Mouse (Mus musculus) right cerebral cortex, adult 18-20 months (tissue): Measurements from ENCODE around the gene Ube2q2.
"Not testable (repeated sequence)": the region's sequence is repeated elsewhere in the genome, so short reads cannot be mapped to it uniquely, and the experiment has no call there.

Experiments used
- DNase-seq: peaks from one replicate; pipeline ENCODE4 v3.0.0; 2022; ENCODE audit warnings: mixed read lengths

The Ube2q2 gene

DNA sequence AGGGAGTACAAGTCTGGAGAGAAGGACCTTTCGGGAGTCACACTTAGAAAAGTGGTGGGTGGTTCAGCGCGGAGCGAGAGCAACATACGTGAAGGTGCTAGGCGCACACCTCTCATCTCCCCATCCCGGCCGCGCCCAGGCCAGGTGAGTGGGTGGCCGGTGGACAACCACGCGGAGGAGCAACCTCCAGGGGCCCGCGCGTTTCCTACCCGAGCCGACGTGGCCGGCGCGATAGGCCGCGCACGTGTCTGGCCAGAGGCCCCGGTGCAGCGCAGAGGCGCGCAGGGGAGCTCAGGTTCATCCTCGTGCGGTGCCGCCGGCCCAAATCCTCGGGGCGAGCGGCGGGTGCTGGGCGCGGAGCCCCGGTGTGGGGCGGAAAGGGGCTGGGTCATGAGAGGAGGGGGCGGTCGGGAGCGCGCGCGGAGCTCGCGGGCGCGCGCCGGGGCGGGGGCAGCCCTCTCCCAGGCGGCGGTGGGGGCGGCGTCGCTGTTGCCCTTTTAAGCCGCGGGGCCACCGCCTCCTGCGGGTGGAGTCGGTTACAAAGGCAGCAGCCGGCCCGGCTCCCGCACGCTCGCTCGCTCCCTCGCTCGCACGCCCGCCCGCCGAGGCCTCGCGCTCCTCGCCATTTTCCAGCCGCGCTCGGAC, at the start of gene Ube2q2:
TSS of gene Ube2q2 (plus strand) at position 1 of the 645 bp plus-strand sequence.
- peak; percentile 68 for DNase-seq

DNA sequence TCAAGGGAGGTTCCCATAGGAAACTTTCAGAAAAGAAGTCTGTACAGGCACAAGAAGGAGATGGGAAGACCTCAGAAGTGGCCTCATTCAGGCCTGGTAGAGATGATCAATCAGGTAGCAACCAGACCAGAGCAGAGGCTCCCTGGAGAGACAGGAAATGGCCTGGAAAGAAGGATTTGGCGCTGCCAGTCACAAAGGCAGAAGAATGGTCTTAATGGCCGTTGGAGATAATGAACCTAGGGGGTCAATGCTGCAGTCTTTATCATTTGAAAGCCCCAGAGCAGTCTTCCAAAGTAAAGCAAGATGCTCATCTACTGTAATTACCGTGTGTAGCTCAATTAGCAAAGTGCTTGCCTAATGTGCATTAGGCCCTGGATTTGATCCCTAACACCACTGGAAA, 47.5 kb upstream of the Ube2q2 start:
- no peak for DNase-seq

DNA sequence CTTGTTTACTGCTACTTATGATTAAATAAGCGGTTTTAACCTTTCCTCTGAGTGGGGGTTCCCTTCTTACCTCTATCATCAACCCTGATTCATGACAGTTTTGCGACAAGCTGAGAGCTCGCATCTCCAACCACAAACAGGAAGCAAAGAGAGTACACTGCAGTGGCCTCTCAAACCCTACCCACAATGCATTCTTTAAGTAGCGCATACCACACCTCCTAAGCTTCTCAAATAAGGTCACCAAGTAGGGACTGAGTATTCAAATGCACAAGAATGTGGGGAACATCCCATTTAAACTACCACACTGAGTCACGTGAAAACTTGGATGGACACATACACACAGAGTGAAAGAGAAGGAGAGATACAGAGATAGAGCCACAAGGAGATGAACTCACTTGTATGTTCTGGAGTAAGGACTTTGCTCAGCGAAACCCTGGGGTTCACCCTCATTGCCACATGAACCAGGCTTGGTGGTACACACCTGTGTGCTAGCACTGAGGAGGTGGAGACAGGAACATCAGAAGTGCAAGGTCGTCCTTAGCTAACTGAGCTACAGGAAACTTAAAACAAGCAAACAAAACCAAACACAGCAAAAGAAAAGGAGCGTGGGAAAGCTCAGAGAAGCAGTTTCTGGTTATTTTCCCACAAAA, 46.3 kb upstream of the Ube2q2 start:
- DNase-seq, result no peak

DNA sequence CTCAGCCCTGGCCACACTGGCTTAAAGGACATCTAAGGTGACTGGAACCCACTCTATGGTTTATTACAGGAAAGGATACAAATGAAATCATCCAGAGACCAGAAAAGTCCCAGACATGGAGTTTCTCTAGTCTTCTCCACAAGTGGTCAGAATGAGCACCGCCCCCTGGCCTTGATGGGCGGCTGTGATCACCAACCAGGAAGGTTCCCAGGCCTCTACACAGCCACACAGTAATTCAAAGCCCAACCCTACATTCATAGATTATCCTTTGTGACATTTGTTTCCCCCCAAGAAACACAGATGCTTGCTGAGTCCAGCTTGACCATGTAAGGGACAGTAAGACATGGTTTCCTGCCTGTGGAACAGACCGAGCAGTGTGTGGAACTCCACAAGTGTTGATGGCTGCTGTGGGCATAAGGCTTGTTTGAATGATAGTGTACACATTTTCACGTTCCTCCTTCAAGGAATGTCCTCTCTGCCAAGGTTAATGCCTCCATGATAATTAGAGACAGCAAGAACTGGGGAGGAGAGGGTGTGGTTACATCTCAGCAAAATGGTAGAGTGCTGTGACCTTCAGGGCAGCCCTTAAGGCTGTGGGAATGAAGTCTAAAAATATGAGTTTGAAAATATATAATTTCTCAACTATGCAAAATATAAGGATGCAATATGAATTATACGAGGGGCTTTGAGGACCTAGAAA, 45.6 kb upstream of the Ube2q2 start:
- DNase-seq, result no peak

DNA sequence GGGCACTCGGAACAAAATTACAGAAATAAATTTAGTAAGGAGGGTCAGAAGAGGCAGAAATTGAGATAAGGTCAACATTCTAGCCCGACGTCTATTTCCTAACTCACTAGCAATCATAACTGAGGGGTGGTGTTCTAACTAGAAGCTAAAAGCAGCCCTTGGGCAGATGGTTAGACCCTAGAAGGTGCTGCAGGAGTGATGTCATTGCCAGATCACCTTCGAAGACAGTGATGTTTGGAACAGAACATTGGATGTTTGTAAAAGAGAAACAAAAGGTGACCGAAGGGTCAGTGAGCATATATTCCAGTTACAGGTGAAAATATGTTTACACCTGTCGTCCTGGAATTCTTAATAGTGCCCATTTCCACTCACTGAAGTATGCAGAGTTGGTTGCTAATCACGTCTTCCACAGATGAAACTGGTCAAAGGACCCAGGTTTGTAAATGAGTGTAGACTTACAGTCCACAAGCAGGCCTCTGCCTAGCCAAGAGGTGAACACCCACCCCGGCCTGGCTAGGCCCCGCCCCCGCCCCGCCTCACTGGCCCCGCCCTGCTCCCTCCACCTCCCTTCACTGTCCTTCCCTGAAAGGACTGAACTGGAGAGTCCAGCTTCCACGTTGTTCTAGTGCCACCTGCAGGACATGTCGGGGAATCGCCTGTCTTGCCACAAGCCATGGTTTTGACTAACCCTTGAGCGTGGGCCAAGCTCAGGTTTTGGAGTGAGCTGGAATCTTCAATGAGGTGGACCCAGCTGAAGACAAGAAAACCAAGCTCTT, 38.4 kb upstream of the Ube2q2 start:
- peak; percentile 85 for DNase-seq

DNA sequence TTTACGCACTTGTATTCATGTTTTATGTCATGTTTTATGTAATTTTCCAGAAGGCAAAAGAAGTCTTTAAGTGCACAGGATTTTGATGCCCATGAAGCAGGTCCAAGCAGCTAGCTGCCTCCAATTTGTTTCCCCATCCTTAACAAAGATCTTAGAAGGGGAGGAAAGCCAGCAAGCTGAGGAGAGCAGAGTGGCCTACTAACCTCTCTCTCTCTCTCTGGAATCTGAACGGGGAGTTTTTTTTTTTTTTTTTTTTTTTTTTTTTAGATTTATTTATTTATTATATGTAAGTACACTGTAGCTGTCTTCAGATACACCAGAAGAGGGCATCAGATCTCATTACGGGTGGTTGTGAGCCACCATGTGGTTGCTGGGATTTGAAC, 37.8 kb upstream of the Ube2q2 start:
- DNase-seq, result not testable (repeated sequence)

DNA sequence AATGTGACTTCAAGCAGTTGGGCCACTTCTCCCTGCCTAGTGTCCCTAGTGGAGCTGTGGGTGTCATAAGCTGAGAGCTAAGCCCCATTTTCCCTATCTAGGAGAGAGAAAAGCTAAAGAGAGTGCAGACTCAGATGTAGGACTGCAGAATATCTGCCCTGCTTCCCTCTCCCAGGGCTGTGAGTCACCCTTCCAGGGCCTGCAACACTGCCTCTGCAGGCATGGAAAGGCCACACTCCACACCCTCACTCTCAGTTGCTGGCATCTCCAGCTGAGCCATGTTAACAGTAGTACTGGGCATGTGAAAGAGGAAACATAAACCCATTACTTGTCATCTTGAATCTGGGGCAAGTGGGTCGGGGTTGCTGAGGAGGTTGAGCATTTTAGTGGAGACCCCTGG, 33.9 kb upstream of the Ube2q2 start:
- peak; percentile 5 for DNase-seq

DNA sequence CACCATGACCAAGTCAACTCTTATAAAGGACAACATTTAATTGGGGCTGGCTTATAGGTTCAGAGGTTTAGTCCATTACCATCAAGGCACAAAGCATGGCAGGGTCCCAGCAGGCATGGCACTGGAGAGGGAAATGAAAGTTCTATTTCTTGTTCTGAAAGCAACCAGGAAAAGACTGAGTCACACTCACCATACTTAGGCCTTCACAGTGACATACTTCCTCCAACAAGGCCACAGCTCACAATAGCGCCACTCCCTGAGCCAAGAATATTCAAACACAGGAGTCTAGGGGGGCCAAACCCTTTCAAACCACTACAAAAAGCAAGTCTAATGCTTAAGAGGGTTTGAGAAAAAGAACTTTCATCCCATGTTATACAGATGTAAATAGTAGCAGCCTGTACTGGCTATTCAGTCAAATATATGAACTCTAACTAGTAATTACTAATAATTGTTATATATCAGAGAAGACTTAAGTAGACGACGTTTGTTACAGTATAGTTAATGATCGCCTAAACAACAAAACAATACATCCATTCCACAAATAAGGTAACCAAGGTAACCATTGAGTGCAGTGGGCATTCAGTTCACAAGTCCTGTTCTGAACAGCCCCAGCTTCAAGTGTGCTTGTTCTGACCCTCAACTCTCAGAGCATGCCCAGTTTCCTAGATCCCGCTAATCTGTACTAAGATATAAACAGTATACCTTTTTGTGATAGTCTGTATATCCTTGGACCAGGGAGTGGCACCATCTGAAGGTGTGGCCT, 31.2 kb upstream of the Ube2q2 start:
- DNase-seq, result no peak

DNA sequence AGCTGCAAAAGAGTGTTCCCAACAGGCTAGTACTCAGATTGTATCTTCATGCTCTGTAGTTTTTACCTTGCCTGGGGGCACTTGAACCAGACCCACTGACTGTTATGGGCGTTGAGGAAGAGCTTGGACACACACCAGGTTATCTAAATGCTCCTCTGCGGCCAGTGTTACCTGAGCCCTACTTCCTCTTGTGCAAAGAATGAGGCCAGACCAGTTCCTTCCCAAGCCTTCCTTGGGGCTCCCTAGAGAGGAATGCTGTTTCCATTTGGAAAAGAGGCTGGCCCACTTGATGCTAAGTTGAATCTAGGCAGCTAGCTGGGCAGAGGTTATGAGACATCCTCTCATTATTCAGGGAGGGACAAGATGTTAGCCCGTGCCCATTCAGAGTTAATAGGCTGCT, 26.1 kb upstream of the Ube2q2 start:
- no peak for DNase-seq

DNA sequence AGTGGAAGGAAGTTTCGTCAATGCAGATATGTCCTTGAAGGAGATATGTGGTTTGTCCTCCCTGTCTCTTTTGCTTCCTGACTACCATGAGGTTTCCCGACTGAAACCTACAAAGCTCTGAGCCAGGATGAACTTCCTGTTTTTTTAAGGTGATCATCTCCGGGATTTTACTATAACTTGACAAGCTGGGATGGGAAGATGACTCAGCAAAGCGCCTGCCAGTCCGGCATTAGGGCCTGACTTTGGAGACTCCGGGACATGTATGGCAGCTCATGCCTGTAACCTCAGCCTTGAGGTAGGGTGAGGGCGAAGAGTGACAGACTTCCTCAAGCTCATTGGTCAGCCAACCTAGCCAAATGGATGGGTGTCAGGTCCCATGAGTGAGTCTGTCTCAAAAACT, 22.9 kb upstream of the Ube2q2 start:
- no peak for DNase-seq

DNA sequence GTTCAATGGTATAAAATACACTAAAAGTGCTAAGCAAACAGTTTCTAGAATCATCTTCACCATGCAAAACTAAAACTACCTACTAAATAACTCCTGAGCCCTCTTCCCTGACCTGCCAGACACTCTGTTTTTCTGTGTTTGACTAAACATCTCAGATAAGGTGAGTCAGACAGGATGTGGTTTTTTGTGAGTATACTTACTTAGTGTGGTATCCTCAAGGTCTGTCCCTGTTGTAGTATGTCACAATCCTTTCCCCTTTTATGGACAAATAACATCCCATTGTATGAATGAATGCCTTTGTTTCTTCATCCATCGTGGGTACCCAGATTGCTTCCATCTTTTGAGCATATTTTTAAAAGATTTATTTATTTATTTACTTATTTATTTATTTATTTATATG, 22.4 kb upstream of the Ube2q2 start:
- DNase-seq, result no peak

DNA sequence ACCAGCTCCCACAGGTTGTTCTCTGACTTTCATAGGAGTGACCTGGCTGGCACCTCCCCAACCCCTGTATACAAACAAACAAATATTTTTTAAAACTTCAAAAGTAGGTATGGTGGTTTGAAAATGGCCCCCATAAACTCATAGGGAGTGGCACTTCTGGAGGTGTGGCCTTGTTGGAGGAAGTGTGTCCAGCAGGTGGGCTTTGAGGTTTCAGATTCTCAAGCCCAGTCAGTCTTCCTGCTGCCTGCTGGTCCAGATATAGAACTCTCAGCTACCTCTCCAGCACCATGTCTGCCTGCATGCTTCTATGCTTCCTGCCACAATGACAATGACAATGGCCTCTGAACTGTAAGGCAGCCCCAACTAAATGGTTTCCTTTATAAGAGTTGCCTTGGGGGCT, 16.8 kb upstream of the Ube2q2 start:
- no peak for DNase-seq

DNA sequence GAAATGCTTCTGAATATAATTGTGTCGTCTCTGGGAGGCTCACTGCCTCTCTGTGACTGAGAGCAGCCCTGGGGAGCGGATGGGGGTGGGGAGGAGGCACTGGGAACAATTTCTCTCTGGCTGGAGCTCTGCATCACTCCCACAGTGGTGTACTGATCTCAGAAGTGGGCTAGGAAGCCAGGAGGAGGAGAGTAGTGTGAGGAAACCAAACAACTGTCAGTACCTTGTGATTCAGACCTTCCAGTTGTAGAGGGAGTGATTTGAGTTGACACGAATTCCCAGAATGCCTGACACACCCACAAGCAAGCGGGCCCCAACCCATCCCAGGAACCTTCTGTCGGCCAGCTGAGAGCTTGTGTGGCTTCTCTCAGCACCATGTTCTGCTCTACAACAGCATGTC, 12.1 kb upstream of the Ube2q2 start:
- DNase-seq, result peak; percentile 67

DNA sequence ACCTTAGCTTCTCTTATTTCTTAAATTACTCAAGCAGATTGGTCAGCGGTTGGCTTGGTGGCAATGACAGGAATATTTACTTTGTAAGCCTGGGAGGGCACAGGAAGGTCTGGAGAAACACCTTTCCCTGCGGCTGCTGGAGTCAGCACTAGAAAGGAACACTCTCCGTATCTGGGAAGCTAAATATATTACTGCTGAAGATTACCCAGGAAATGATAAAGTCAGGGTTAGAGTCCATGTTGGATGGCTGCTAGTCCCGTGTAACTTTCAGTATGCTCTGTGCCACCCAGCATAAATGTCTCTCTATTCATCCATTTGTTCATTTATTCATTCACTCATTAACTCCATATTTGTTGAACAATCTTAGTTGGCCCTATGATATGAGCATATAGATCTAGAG, 11.5 kb upstream of the Ube2q2 start:
- no peak for DNase-seq

DNA sequence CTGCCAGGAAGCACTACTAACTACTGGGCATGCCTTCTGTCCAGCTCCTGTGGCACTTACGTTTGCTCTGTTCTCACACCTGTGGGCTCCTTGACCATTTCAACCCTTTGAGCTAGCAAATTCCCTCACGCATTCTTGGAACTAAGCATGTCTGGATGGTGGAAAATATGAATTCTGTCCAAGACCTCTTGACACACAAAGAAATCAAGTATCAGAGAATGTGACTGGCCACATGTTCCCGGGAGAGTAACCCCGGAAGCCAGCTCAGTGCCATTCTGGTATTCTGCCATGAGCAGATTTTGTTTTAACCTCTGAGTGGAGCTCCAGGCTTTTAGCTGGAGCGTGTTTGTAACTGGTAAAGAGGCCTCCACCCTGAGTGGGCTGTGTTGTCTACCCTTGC, 8.7 kb upstream of the Ube2q2 start:
- DNase-seq, result no peak

DNA sequence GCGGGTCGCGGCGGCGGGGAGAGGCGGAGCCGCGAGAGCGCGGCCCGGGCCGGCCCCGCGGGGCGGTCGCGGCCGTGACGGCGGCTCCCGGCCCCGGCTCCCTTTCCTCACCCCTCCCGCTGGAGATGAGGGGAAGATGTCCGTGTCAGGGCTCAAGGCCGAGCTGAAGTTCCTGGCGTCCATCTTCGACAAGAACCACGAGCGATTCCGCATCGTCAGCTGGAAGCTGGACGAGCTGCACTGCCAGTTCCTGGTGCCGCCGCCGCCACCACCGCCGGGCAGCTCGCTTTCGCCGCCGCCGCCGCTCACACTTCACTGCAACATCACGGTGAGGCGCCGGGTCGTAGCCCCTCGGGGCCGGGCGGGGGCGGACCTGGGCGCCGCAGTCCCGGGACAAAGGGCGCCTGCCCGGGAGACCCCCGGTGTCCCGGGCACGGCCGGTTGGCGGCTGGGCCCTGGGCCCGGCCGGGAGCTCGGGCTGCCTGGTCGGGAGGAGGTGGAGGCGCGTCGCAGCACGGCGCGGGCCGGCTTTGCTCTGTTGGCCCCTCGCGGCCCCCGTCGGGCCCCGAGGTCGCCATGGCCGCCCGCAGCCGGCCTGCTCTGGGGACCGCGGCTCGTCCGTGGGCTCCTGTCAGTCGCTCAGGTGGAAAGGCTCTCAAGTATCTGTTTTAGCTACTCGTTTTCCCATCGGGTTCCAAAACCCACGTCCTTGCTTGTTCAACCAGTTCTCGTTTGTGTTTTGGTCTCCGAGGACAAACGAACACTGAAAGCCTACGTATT, 1.0 kb downstream of the Ube2q2 start:
- DNase-seq, result peak; percentile 37

DNA sequence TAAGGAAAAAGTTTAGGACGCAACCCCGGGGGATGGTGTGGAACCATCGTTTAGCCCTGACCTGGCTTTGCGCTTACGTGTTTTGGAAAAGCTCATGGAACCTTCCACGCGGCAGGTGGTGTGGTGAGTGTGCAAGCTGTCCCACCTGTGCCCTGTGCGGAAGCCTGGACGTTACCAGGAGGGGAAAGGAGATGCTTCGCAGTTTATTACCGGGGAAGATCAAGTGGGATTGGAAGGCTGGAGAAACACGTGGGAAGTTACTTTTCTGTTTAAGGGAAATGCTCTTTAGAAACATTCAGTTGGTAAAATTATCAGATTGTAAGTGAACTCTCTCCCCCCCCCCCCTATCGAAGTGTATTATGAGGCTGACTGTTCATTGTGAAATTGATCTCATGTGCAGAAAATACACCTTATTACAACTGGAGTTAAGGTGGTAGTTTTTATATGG, 1.6 kb downstream of the Ube2q2 start:
- no peak for DNase-seq

DNA sequence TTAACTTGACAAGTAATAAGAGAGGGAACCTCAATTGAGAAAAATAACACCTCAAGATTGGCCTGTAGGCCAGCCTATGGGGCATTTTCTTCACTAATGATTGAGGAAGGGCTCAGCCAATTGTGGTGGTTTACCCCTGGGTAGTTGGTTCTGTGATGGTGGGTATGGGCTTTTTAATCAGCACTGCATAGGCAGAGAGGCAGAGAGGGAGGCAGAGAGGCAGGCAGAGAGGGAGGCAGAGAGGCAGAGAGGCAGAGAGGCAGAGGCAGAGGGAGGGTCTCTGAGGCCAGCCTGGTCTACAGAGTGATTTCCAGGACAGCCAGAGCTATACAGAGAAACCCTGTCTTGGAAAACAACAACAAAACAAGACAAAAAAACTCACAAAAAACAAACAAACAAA, 2.4 kb downstream of the Ube2q2 start:
- no peak for DNase-seq

DNA sequence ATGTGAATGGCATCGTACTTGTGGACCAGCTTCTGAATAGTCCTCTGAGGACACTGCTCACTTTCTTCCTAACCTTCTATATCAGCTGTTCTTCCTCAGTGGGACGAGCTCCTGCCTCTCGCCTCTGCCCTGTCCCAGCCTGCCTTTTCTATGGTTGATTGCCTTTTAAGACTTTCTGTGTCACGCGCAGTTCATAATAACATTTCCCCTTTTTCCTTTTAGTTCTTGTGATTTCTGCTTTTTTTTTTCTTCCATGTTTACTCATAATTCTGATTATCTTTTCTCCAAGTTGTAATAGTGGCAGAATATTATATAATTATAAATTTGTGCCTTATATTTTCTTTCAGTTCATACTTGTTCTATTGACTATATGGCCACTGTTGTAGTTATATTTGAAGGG, 4.3 kb downstream of the Ube2q2 start:
- DNase-seq, result no peak

DNA sequence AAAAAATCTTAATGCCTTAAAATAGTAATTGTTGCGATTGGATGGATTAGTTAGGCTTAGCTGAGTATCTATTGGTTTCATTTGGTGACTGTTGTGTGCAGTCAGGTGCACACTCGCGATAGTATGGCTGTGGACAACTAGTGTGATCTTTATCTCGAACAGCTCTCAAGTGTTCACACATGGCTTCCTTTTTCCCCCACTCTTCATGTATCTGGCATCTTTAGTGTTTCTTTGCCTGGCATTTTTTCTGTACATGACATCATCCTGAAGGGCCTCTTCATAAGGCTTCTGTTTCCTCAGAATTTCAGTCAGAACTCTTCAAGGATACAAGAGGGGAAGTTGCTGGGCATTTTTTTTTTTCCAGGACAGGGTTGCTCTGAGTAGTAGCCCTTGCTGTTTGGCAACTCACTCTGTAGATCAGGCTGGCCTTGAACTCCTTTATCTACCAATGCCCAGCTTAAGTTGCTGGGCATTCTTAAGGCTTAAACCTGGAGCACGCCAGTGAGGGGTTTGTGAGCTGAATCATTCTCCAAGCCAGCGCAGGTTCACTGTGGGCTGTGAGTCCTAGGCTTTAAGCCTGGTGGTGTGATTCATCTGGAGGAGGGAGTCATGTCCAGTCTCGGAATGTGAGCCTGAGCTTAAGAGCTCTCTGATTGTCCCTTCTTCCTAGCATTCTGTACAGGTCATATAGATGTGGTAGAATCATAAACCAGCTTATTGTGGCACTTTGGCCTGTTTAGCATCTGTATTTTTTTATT, 22.2 kb downstream of the Ube2q2 start:
- DNase-seq, result no peak

DNA sequence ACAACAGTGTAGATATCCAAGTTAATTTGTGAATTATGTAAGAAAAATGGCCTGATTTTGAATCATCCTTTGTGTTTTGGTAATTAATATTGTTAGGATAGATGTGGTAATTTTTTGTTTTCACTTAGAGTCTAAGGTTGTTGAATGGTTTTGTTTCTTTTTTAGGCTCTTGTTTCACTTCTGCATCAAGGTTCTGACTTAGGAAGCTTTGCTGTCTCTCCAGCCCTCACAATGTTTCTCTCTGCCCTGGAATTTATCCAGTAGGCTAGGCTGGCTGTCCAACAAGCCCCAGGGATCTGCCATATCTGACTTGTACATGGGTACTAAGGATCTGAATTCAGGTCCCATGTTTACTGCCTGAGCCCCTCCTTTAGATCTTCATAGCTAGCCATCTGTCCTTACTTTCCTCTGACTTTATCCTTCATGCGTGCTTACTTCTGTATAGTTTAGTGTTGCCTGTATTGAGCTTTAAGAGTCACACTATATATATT, 23.6 kb downstream of the Ube2q2 start:
- no peak for DNase-seq
